21 mouse cellular contexts compared by ENCODE assay signal in genomic region chr6:143145051-143145450, GRCm38 (mm10). TPM values are rescaled to one million over a fixed set of nuclear protein-coding genes. Genes with fewer than 3 reads are reported as not detected.
DNase-seq lines count a peak whose midpoint lies in the region; ATAC-seq and TF ChIP-seq lines count a peak whose summit lies in the region.
"Had no signal": no experiment of that assay in that cellular context is flagged by ENCODE, and none has a peak within 500 bp of the region (broad histone marks: within the 10 kb centered on the region; RNA-seq: fewer than 3 reads in every experiment).

No protein-coding gene starts in this region.

- H3K4me3 ChIP-seq in liver, adult 2 months (ENCODE audit: insufficient read depth, low read depth, low read length), result no peak overlapping the region
- no peak overlapping the region for H3K4me3 ChIP-seq in ES-Bruce4 (ENCODE audit: low read depth, low read length)
- no peak overlapping the region for H3K4me3 ChIP-seq in kidney, embryonic 15.5 days (replicated peaks)
- no peak overlapping the region for H3K4me3 ChIP-seq in midbrain, embryonic 11.5 days (ENCODE audit: low read depth, low read length)
- H3K4me3 ChIP-seq: heart, embryonic 13.5 days; hindbrain, embryonic 10.5 days; limb, embryonic 13.5 days; neural tube, embryonic 12.5 days had no signal

- H3K36me3 ChIP-seq in liver, adult 2 months (ENCODE audit: control insufficient read depth, insufficient read depth, low read length), result no peaks in the 10 kb centered on the region
- H3K36me3 ChIP-seq in ES-Bruce4 (ENCODE audit: control insufficient read depth, insufficient read depth, low read length, poor library complexity, severe bottlenecking), result no peaks in the 10 kb centered on the region
- H3K36me3 ChIP-seq in kidney, embryonic 15.5 days, result no peaks in the 10 kb centered on the region
- no peaks in the 10 kb centered on the region for H3K36me3 ChIP-seq in midbrain, embryonic 11.5 days (ENCODE audit: control insufficient read depth, insufficient read depth, low read length)
- H3K36me3 ChIP-seq: heart, embryonic 13.5 days; hindbrain, embryonic 10.5 days; limb, embryonic 13.5 days; neural tube, embryonic 12.5 days had no signal

- intact Hi-C loops in left cerebral cortex, postnatal 10 days (cut with DNase I), result no loop called here

- WGBS in liver, adult 2 months, result 18% methylated on average over 7 of the region's 7 CpGs
- 27% methylated on average over 7 of the region's 7 CpGs for WGBS in kidney, embryonic 15.5 days
- WGBS in midbrain, embryonic 11.5 days, result 61% methylated on average over 7 of the region's 7 CpGs

- H3K9me3 ChIP-seq in ES-Bruce4 (replicated peaks; ENCODE audit: control insufficient read depth, insufficient read depth, low read length, poor library complexity, severe bottlenecking), result no peaks in the 10 kb centered on the region
- H3K9me3 ChIP-seq in kidney, embryonic 15.5 days (replicated peaks), result no peaks in the 10 kb centered on the region
- no peaks in the 10 kb centered on the region for H3K9me3 ChIP-seq in midbrain, embryonic 11.5 days (ENCODE audit: control insufficient read depth, low read length)
- H3K9me3 ChIP-seq: hindbrain, embryonic 10.5 days; limb, embryonic 13.5 days; neural tube, embryonic 12.5 days had no signal

- TF ChIP-seq POLR2A in liver, adult 2 months (IDR thresholded peaks at IDR 0.05; ENCODE audit: extremely low read depth, insufficient read depth, low read length), result no peak
- TF ChIP-seq POLR2A in ES-Bruce4 (IDR thresholded peaks at IDR 0.05; ENCODE audit: insufficient read depth, low read length), result no peak

- DNase-seq in liver, adult 2 months (ENCODE audit: extremely low read depth, low read depth, low spot score), result peak; percentile 61
- DNase-seq in liver, result no peak
- no peak for DNase-seq in frontal cortex, postnatal 25 days (ENCODE audit: low spot score in 2 of 2)
- no peak for DNase-seq in left cerebral cortex, postnatal 10 days (ENCODE audit: extremely low spot score in 1 of 2, low spot score in 2 of 2)
- DNase-seq in midbrain, embryonic 11.5 days (ENCODE audit: low spot score, missing footprints), result no peak
- DNase-seq: adrenal gland, postnatal 10 days; cerebellum, adult 9-11 months; embryo, embryonic 11 days; gastrocnemius, postnatal 25 days; layer of hippocampus, postnatal 36 days; midbrain, embryonic 14.5 days; thymus, postnatal 4 days had no signal

- no peaks in the 10 kb centered on the region for H3K79me2 ChIP-seq in liver, adult 2 months (ENCODE audit: control insufficient read depth, insufficient read depth, low read length)

- H3K4me1 ChIP-seq in liver, adult 2 months (ENCODE audit: control insufficient read depth, insufficient read depth, low read length), result no peaks in the 10 kb centered on the region
- peaks cover 1% of the 10 kb centered on the region for H3K4me1 ChIP-seq in ES-Bruce4 (ENCODE audit: control insufficient read depth, insufficient read depth, low read length)
- peaks cover 36% of the 10 kb centered on the region for H3K4me1 ChIP-seq in kidney, embryonic 15.5 days
- no peaks in the 10 kb centered on the region for H3K4me1 ChIP-seq in midbrain, embryonic 11.5 days (ENCODE audit: control insufficient read depth, insufficient read depth, low read length)

- H3K27me3 ChIP-seq in liver, adult 2 months (ENCODE audit: control insufficient read depth, insufficient read depth, low read length), result no peaks in the 10 kb centered on the region
- no peaks in the 10 kb centered on the region for H3K27me3 ChIP-seq in ES-Bruce4 (ENCODE audit: control insufficient read depth, insufficient read depth, low read length, poor library complexity, severe bottlenecking)
- H3K27me3 ChIP-seq in kidney, embryonic 15.5 days, result no peaks in the 10 kb centered on the region
- no peaks in the 10 kb centered on the region for H3K27me3 ChIP-seq in midbrain, embryonic 11.5 days (ENCODE audit: control insufficient read depth, insufficient read depth, low read length)
- H3K27me3 ChIP-seq: heart, embryonic 13.5 days; limb, embryonic 13.5 days; neural tube, embryonic 12.5 days had no signal

- H3K9ac ChIP-seq in liver, adult 2 months (ENCODE audit: low read depth, low read length), result no peak overlapping the region
- no peak overlapping the region for H3K9ac ChIP-seq in ES-Bruce4 (ENCODE audit: low read depth, poor library complexity, severe bottlenecking)
- no peak overlapping the region for H3K9ac ChIP-seq in kidney, embryonic 15.5 days
- no peak overlapping the region for H3K9ac ChIP-seq in midbrain, embryonic 11.5 days (ENCODE audit: low read length)
- H3K9ac ChIP-seq: heart, embryonic 13.5 days; limb, embryonic 13.5 days; neural tube, embryonic 12.5 days had no signal

- no peak overlapping the region for H3K27ac ChIP-seq in liver, adult 2 months (replicated peaks; ENCODE audit: insufficient read depth, low read depth, low read length)
- H3K27ac ChIP-seq in ES-Bruce4 (ENCODE audit: insufficient read depth, low read length), result peak overlapping the region; percentile 45
- H3K27ac ChIP-seq in kidney, embryonic 15.5 days, result peak overlapping the region; percentile 59
- H3K27ac ChIP-seq in midbrain, embryonic 11.5 days (ENCODE audit: low read depth, low read length), result no peak overlapping the region
- H3K27ac ChIP-seq: heart, embryonic 13.5 days; hindbrain, embryonic 10.5 days; limb, embryonic 13.5 days; neural tube, embryonic 12.5 days had no signal

- TF ChIP-seq EP300 in ES-Bruce4 (IDR thresholded peaks at IDR 0.05; ENCODE audit: insufficient read depth, low read depth, low read length), result no peak

- no peak for TF ChIP-seq CTCF in liver, adult 2 months (IDR thresholded peaks at IDR 0.05; ENCODE audit: low read depth, low read length)
- TF ChIP-seq CTCF in ES-Bruce4 (IDR thresholded peaks at IDR 0.05; ENCODE audit: low read depth, low read length), result no peak

- ATAC-seq in kidney, embryonic 15.5 days (replicated peaks; ENCODE audit: low FRiP score), result peak; percentile 65
- ATAC-seq in neutrophil, adult 5-6 weeks (ENCODE audit: extremely low read depth, insufficient number of reproducible peaks, low FRiP score, poor library complexity, severe bottlenecking), result peak; percentile 80
- no peak for ATAC-seq in midbrain, embryonic 11.5 days (ENCODE audit: low FRiP score)
- ATAC-seq: forebrain, embryonic 14.5 days; lung, postnatal 0 days had no signal

- no peak overlapping the region for H3K4me2 ChIP-seq in kidney, embryonic 15.5 days
- no peak overlapping the region for H3K4me2 ChIP-seq in midbrain, embryonic 11.5 days
- H3K4me2 ChIP-seq: heart, embryonic 13.5 days; limb, embryonic 13.5 days; neural tube, embryonic 12.5 days had no signal

RNA-seq across cellular contexts. Expression of gene Etnk1, which starts 22.0 kb away (rescaled TPM):
- total RNA-seq in liver, adult 2 months (2014; rRNA removed), result 26.4 and 36.6 TPM in 2 replicates
- 14.0 and 14.4 TPM in 2 replicates for polyA plus RNA-seq in liver, adult 2 months (2012; rRNA removed)
- 140 and 149 TPM in 2 replicates for polyA plus RNA-seq in ES-Bruce4 (2011; ENCODE audit: insufficient read depth, insufficient read length, low read depth, missing spikeins)
- 26.4 and 28.2 TPM in 2 replicates for polyA plus RNA-seq in kidney, embryonic 15.5 days (2015; fragmentation: Nextera tagmentation; extraction: Ambion mirVana)
- total RNA-seq in neutrophil, adult 5-6 weeks (2017), result 199 and 208 TPM in 2 replicates
- 100 to 1,000 TPM; 151 to 153 TPM for total RNA-seq in left cerebral cortex, postnatal 10 days (2021)
- 30.7 and 32.3 TPM in 2 replicates for polyA plus RNA-seq in midbrain, embryonic 11.5 days (2014; fragmentation: Nextera tagmentation; extraction: Ambion mirVana)

RNA-seq across cellular contexts. Expression of gene C2cd5, which starts 45.1 kb away (rescaled TPM):
- 4.1 and 4.6 TPM in 2 replicates for total RNA-seq in liver, adult 2 months (2014; rRNA removed)
- polyA plus RNA-seq in liver, adult 2 months (2012; rRNA removed), result 2.5 and 3.2 TPM in 2 replicates
- 49.6 and 57.2 TPM in 2 replicates for polyA plus RNA-seq in ES-Bruce4 (2011; ENCODE audit: insufficient read depth, insufficient read length, low read depth, missing spikeins)
- polyA plus RNA-seq in kidney, embryonic 15.5 days (2015; fragmentation: Nextera tagmentation; extraction: Ambion mirVana), result 31.5 and 34.3 TPM in 2 replicates
- 40.3 and 43.1 TPM in 2 replicates for total RNA-seq in neutrophil, adult 5-6 weeks (2017)
- total RNA-seq in left cerebral cortex, postnatal 10 days (2021), result 10 to 100 TPM; 62.6 to 67.3 TPM
- 29.1 and 29.2 TPM in 2 replicates for polyA plus RNA-seq in midbrain, embryonic 11.5 days (2014; fragmentation: Nextera tagmentation; extraction: Ambion mirVana)

Comparison
In these comparisons a context has a peak if more than half of its experiments do, and no peak if none do; other contexts are left out.
1. H3K27ac ChIP-seq: peak in ES-Bruce4 (single experiment) and kidney, embryonic 15.5 days (single experiment); none in liver, adult 2 months (single experiment) and midbrain, embryonic 11.5 days (single experiment).